Mouse (Mus musculus): Measurements from ENCODE around the gene Stard10.

The Stard10 gene

DNA sequence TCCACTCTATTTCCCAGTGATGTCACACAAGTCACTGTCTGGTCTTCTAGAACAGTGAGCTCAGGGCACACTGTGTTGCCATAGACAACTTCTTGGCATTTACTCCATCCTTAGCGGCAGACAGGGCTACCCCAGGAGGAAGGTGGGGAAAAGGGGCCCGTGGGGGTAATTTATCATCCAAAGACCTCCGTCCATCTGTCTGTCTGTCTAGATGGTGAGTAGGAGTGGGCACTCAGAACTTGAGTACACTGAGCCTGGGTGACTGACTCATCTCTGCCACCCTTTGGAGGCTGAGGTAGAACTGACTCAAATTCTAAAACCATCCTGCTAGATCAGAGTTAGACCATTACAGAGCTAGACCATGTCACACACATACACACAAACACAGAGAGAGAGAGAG lies at the start of gene Stard10:
TSS of gene Stard10 (plus strand) at position 73 of the 400 bp plus-strand sequence.
- in situ Hi-C loops (cut with MboI; ENCODE audit: unreplicated experiment in 2 of 2) = no loop called here

DNA sequence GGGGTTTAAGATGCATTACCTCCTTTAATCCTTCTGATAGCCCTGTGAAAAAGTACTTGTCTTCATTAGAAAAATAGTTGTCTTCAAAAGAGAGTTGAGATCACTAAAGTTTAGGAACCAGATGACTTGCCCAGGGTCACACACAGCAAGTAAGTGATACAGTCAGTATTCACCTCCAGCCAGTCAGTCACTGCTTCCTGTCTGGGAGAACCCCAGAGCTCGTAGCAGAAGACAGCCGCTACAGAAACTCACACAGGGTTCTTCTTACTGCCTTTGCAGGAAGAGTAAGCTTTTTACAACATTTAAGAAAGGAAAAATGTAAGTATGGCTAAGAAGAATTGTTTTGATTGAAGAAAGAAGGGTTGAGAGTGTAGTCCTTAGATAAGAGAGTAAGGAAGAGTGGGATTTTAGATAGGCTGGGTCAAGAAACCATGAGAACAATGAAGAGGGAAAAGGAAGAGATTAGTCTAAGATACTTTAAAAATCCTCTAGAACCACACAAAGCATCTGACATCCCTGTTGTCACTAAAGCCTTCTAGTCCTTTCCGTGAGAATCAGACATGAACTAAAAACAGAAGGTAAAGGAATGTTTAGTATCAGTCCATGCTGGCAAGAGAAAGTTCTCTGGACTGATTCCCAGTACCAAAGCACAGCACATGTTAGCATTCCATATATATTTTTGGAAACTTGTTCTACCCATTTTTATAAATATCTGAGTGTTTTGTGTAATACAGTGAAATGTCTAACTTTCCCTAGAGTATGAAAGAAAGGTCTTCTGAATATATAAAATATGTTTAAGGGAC lies 49.2 kb upstream of the Stard10 start:
- in situ Hi-C loops (cut with MboI; ENCODE audit: unreplicated experiment in 2 of 2) = no loop called here

DNA sequence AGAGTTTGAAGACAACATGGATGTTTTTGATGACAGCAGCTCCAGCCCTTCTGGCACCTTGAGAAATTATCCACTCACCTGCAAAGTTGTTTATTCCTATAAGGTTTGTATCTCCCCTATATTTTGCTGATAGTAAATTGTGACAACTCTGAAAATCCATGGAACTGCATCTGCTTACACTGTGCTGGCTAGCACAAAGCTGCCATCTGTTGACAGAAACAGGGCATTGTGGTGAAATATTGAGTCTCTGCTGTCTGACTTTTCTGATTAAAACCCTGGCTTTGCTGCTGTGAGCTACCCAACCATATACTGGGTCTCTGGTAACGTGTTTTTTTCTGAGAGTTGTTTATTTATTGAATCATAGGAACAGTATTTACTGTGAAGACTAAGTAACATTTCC lies 45.3 kb upstream of the Stard10 start:
- in situ Hi-C loops (cut with MboI; ENCODE audit: unreplicated experiment in 2 of 2) = no loop called here

DNA sequence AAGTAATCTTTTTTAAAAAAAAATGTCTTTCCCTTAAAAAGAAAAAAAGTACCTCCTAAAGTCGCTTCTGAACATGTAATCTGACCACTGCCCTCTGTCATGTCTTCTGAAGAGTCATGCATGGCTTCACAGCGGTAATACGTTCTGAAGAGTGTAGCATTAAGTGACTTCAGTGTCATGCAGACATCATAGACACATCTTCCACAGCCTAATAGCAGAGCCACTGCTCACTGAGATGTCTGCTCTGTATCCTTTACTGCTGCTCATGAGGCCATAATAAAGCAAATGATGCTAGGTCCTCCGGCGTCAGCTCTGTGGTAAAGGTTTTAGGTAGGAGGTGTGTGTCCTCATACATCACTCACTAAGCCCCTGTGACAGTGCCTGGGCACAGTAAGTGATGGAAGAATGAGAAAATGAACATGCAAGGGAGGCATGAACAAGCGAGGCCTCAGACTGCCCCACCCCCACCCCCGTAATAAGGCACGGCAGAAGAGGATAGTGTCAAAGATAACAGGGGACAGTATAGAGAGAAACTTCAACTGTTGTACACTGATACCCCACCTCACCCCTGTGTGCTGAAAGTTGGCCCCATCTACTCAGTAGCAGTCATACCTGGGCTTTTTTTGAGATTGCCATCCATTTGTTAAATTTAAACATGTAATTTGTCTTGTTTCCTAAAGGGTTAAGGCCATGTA lies 44.3 kb upstream of the Stard10 start:
- in situ Hi-C loops (cut with MboI; ENCODE audit: unreplicated experiment in 2 of 2) = no loop called here

DNA sequence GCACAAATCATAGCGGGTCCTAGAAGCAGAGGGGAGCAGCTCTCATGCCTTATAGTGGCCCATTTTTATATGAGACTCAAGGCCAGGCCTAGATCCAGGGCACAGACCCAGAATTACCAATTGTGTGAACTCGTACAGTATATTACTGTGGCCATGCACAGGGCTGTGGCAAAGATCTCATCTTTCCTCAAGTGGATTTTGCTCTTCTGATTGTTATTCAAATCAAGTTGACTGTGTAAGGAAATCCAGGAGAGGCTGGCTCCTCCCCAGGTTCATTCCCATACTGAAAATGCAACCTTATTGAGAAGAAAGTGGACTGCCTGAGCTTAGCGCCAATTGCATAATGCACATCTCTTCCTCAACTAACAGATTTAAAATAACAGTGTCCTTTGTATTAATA lies 34.2 kb upstream of the Stard10 start:
- in situ Hi-C loops (cut with MboI; ENCODE audit: unreplicated experiment in 2 of 2) = loop anchor here in 1 of 2 experiments (5.0 kb wide), 1 partner anchor 300 kb away; no protein-coding TSS in a partner anchor

DNA sequence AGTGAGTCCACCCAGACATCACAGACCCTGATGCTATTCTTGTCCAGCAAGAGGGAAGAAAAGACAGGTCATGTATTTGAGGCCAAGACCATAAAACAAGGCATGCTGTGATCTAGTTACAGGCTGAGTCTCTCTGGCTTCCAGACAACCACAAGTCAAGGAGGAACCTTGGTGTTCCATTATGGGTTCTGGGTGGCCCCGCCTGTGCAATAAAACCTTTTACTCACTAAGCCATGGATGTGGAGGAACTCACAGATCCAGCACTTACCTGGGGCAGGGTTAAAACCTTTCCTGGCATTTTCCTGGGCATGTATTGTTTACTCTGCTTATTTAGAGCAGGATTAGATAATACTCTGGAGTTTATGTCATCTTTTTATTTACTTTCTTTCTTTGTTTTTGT lies 32.4 kb upstream of the Stard10 start:
- in situ Hi-C loops (cut with MboI; ENCODE audit: unreplicated experiment in 2 of 2) = loop anchor here in 1 of 2 experiments (5.0 kb wide), 1 partner anchor 302 kb away; no protein-coding TSS in a partner anchor

DNA sequence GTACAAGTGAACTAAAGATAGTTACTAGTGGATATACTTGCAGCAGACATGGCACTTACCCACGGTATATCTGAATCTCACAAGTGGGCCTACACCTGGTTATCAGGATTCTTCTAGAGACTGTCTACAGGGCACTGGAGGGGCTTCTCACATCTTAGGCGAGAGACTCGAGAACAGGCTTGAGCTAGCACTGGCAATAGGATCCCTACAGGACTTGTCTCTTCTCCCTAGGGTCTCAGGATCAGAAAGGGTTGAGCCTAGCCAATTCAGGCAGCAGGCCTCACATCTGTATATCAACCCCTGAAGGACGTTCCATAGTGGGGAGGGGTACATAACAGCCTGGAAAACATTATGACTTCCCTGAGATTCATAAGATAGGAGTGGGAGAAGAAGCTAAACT lies 30.0 kb upstream of the Stard10 start:
- in situ Hi-C loops (cut with MboI; ENCODE audit: unreplicated experiment in 2 of 2) = loop anchor here in 1 of 2 experiments (5.0 kb wide), 2 partner anchors 240 to 300 kb away; no protein-coding TSS in a partner anchor

DNA sequence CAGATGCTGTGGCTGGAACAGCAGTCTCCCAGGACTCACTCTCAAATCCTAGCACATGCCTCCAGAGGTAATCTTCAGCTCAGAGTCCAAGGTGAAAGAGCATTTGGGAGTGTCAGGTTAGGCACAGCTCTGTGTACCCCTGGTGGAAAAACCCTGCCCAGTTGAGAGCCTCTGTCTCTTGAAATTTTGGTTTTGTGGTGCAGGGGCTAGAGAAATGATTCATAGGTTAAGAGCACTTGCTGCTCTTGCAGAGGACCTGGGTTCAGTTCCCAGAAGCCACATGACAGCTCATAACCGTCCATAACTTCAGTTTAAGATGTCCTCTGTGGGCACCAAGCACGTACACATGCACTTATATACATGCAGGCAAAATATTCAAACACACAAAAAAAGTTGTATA lies 29.1 kb upstream of the Stard10 start:
- in situ Hi-C loops (cut with MboI; ENCODE audit: unreplicated experiment in 2 of 2) = loop anchor here in 1 of 2 experiments (5.0 kb wide), 2 partner anchors 241 to 301 kb away; no protein-coding TSS in a partner anchor

DNA sequence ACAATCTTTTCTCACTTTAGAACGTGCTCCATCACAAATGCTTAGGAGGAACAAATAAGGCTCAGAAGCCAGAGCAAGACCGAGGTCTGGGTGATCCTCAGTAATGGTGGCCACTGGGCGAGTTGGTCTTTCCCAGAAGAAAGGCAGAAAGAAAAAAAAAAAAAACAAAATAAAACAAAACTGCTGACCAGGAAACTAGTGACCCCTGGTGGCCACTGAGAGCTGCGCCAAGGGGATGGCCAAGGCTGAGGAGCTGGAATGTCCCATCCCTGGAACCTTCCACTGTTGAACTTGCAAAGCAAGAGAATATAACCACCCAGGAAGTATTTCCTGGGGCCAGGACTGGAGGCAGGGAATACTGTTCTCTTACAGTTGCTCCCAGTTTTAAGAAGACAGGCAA lies 28.4 kb upstream of the Stard10 start:
- in situ Hi-C loops (cut with MboI; ENCODE audit: unreplicated experiment in 2 of 2) = loop anchor here in 1 of 2 experiments (5.0 kb wide), 2 partner anchors 241 to 301 kb away; no protein-coding TSS in a partner anchor

DNA sequence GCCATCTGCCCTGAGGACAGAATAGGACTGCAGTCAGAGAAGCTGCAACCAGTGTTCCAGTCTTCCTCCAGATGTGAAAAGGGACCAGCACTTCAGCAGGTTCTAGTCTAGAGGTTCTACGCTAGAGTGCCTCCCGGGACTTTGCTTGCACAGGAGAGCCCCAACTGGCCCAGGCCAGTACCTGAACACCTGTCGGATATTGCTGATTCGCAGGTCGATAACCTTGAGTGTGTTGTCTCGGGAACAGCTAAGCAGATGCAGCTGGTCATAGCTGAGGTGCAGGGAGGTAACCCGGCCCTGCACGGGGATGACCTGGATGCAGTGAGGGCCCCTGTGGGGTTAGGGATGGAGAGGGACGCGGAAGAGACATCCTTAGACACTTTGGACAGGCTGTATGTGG lies 26.5 kb upstream of the Stard10 start:
- in situ Hi-C loops (cut with MboI; ENCODE audit: unreplicated experiment in 2 of 2) = no loop called here

DNA sequence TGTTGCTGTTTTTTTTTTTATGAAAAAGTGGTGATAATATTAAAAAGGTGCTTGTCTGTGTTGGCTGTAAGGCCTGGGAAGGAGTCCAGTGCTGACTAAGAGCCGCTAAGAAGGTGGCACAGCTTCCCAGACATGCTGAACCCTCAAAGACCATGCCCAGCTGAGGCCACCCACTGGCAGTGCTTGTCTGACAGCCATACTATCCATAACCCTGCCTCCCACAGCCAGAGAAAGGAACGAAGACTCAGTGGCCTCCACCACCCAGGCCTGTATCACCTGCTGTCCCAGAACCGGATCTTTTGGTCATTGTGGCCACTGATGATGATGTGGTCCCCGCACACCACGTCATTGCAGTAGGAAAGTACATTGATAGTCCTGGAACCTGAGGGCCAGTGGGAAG lies 25.7 kb upstream of the Stard10 start:
- in situ Hi-C loops (cut with MboI; ENCODE audit: unreplicated experiment in 2 of 2) = no loop called here

DNA sequence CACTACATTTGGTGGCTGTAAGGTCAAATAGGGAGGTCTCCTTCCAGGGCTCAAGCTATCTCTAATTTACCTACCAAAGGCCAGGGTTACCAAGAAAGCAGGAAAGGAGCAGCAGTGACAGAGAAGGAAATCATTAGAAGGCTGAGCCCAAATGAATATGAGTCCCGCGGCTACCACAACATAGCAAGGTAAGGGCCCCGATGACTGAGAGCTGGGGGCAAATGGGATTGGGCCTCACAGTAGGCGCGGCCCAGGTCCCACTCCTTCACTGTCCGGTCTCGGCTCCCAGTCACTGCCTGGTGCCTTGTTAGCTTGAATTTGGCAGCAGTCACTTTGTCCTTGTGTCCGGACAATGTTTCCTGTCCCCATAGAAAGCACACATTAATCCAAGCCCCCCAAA lies 25.2 kb upstream of the Stard10 start:
- in situ Hi-C loops (cut with MboI; ENCODE audit: unreplicated experiment in 2 of 2) = no loop called here

DNA sequence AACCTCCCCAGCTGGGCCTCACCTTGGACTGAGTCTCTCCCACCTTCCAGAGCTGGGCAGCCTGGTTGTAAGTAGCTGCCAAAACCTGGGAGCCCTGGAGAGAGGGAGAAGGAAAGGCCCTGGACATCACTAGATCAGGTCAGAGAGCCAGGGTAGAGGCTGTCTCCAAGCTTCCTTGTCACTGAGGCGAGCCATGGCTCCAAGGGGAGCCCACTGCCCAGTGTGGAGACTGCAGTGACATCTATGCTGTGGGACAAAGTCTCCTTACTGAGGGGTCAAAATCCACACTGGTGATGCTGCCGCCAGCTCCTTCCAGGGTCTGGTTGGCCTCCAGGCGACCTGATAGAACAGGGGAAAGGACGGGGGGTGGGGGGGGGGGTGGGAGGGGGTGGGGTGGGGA lies 24.8 kb upstream of the Stard10 start:
- in situ Hi-C loops (cut with MboI; ENCODE audit: unreplicated experiment in 2 of 2) = no loop called here

DNA sequence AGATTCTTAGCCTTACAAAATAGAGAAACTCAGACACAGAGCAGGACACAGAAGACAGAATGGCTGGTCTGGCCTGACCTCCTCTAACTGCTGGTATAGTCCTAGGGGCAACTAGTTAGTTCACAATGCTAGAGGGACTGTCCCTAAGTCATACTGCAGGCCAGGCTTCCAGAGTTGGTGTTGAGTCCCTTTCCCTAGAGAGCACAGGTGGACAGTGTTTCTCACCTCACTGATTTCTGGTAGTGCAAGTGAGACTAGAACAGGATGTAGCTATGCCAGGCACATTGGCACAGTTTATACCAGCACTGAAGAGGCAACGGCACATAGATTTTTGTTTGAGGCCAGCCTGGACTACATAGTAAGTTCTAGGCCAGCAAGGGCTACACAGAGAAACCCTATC lies 24.2 kb upstream of the Stard10 start:
- in situ Hi-C loops (cut with MboI; ENCODE audit: unreplicated experiment in 2 of 2) = no loop called here

DNA sequence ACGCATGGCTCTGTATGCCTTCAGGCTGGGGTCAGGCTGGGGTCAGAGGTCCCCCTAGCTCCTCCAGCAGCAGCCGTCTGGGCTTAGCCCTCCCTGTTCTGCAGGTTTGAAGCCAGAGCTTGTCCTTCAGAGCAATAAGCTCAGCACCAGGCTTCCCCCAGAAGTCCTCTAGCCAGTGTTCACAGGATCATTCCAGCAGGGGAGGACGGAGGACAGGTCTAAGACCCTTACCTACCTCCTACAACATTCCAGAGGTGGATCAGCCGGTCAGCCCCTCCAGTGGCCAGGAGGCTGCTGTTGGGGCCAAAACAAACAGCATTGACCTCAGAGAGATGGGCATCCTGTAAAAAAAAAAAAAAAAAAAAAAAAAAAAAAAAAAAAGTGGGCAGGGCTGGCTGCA lies 23.7 kb upstream of the Stard10 start:
- in situ Hi-C loops (cut with MboI; ENCODE audit: unreplicated experiment in 2 of 2) = no loop called here

DNA sequence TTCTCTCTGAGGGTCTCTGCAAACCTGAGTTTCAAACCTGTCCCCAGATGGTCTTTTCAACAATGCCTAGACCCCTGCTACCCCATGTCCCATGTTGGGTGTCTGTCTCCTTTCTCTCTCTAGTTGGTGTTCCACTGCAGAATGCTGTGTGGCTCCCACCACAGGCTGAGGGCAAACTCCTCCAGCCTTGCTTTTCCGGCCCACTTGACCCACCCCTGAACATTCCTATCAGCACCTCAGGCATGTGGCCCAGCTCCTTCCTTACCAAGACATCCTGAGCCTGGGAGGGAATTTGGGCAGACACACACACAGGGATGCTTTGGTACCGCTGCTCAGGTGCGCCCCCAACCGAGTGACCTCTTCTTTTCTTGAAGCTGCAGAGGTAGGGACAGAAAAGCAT lies 23.3 kb upstream of the Stard10 start:
- in situ Hi-C loops (cut with MboI; ENCODE audit: unreplicated experiment in 2 of 2) = no loop called here

DNA sequence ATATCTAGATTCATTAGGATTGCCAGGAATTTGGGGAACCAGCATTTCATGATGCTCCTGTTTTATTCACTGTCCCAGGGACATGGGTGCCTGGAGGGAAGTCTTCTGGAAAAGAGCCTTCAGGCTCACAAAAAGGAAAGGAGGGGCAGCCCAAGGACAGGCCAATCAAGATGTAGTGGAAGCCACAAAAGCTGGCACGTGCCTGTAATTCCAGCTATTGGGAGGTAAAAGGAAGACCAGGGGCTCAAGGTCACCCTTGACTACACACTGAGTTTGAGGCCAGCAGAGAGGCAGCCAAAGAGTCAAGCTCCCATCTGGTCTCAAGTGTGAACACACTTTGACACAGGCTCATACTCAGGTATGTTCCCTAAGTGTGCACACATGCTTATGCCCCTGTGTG lies 21.4 kb upstream of the Stard10 start:
- in situ Hi-C loops (cut with MboI; ENCODE audit: unreplicated experiment in 2 of 2) = no loop called here

DNA sequence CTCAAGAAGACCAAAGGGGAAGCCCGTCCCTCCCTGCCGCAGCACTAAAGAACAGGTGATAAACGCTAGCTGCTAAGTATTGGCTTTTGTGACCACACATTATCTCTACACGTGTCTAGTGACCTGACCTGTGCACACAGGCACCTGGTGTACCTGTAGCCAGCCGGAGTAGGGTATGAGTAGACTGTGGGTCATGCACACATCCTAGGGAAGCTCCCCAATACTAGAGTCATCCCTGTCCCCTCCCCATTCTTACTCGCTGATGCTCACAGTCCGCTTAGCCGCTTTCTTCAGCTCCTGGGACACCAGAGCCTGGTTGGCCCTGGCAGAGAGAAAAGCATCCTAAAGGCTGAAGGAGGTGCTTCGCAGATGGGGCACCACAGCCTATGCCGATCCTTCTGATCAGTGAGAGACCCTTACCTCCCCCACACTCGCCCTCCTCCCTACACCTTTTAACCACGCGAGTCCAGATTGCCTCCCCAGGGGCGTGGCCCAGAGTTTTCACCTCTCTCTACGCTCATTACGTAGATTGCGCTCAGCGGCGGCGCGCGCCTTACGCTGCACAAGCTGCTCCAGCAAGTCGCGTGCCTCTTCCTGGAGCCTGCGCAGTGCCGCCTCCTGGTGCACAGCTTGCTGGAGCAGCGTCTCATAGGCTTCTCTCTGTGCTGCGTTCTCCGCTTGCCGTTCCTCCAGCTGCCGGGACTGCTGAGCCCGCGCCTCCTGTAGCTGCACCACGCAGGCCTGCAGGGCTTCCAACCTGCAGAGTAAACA lies 20.4 kb upstream of the Stard10 start:
- in situ Hi-C loops (cut with MboI; ENCODE audit: unreplicated experiment in 2 of 2) = no loop called here

DNA sequence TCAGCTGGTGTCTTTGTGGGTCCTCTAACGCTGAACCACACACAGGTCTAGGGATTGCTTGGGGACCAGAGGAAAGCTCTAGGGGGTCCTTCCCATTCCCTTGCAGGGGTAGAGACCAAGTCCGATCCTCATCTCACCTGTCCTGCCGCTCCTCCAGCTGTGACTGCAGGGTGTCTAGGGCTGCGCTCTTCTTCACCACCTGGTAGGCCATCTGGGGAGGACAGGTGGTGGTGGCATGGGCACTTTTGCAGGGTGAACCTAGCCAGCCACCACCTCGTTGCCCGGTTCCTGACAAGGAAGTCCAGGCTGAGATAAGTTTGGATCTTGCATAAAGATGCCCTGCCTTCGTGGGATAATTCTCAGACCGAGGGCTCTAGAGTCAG lies 19.9 kb upstream of the Stard10 start:
- in situ Hi-C loops (cut with MboI; ENCODE audit: unreplicated experiment in 2 of 2) = no loop called here

DNA sequence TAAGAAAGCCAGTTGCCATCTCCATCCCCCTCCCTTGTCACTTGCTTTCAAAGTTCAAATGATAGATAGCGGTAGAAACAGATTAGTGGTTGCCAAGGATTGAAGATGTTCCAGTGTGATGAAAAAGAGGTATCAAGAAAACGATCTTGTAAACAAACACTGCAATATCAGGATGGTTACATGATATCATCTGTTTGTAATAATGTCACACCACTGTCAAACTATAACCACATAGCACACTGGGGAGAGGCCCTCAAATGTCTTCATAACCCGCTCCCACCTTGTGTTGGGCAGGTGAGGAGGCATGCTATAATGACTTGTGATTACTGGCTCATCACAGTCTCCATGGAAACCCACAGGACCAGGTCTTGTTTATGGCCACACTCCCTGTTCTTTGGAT lies 18.5 kb upstream of the Stard10 start:
- in situ Hi-C loops (cut with MboI; ENCODE audit: unreplicated experiment in 2 of 2) = no loop called here

DNA sequence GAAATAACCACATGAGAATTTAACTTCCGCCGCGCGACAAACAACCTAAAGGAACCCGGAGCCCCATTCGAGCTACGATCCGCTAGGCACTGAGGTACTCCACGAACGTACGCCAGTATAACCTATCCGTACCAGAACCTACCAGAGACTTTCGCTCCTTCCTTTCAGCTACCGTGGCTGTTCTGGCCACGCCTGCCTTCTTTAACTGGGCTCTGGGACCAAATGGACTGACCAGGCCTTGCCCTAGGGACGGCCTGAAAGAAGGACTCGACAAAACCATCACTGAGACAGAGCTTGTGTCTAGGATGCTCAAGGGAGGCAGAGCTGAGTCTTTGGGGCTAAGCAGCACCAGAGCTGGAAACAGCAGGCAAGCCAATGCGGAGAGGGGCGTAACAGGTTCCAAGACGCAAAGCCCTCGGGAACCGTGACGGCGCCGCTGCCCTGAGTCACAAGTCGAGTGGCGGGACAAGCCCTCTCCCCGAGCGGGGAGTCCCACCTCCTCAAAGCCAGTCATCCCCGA lies 15.5 kb upstream of the Stard10 start:
- in situ Hi-C loops (cut with MboI; ENCODE audit: unreplicated experiment in 2 of 2) = loop anchor here in 1 of 2 experiments (10.0 kb wide), 2 partner anchors 233 to 323 kb away; no protein-coding TSS in a partner anchor

Measured in v-Abl transformed pro-B cells (cell line).